Comparison of ENCODE assay signal across 9 mouse cellular contexts in genomic region chr11:93856284-93856955, GRCm38 (mm10). TPM values are rescaled to one million over a fixed set of nuclear protein-coding genes. Genes with fewer than 3 reads are reported as not detected.
DNase-seq lines count a peak whose midpoint lies in the region; ATAC-seq and TF ChIP-seq lines count a peak whose summit lies in the region.
"Had no signal": no experiment of that assay in that cellular context is flagged by ENCODE, and none has a peak within 500 bp of the region (broad histone marks: within the 10 kb centered on the region; RNA-seq: fewer than 3 reads in every experiment).

No protein-coding gene starts in this region.

- peak; percentile 80 for DNase-seq in heart, embryonic 10.5 days (ENCODE audit: low spot score)
- peak; percentile 63 to 92 for DNase-seq in kidney, postnatal 36 days
- peak; percentile 54 to 59 for DNase-seq in lung, adult 18-20 months
- peak; percentile 46 to 58 for DNase-seq in thymus, postnatal 36 days

- no peak overlapping the region for H3K9ac ChIP-seq in ES-Bruce4 (ENCODE audit: low read depth, poor library complexity, severe bottlenecking)
- H3K9ac ChIP-seq: lung, embryonic 15.5 days had no signal

- no peaks in the 10 kb centered on the region for H3K9me3 ChIP-seq in ES-Bruce4 (replicated peaks; ENCODE audit: control insufficient read depth, insufficient read depth, low read length, poor library complexity, severe bottlenecking)
- H3K9me3 ChIP-seq in heart, embryonic 10.5 days = no peaks in the 10 kb centered on the region
- H3K9me3 ChIP-seq: lung, embryonic 15.5 days had no signal

- H3K36me3 ChIP-seq in ES-Bruce4 (ENCODE audit: control insufficient read depth, insufficient read depth, low read length, poor library complexity, severe bottlenecking) = peaks cover 7% of the 10 kb centered on the region; the same call in 1 of the 2 replicates
- H3K36me3 ChIP-seq in heart, embryonic 10.5 days = peaks cover 14% of the 10 kb centered on the region

- 0 out of 2 replicates have a peak, but pooled peaks have one; percentile 33 for ATAC-seq in neutrophil, adult 5-6 weeks (ENCODE audit: extremely low read depth, insufficient number of reproducible peaks, low FRiP score, poor library complexity, severe bottlenecking)

- no peak overlapping the region for H3K27ac ChIP-seq in ES-Bruce4 (ENCODE audit: insufficient read depth, low read length)
- H3K27ac ChIP-seq in bone marrow, adult 2 months (ENCODE audit: control insufficient read depth, insufficient read depth, low read depth, low read length, poor library complexity) = no peak overlapping the region
- no peak overlapping the region for H3K27ac ChIP-seq in embryonic fibroblast, embryonic 13.5 days (ENCODE audit: insufficient read depth, low read length)
- H3K27ac ChIP-seq in heart, embryonic 10.5 days = no peak overlapping the region
- H3K27ac ChIP-seq: lung, embryonic 15.5 days had no signal

- H3K4me1 ChIP-seq in ES-Bruce4 (ENCODE audit: control insufficient read depth, insufficient read depth, low read length) = no peaks in the 10 kb centered on the region
- H3K4me1 ChIP-seq in bone marrow, adult 2 months (ENCODE audit: control insufficient read depth, insufficient read depth, low read length) = no peaks in the 10 kb centered on the region
- H3K4me1 ChIP-seq in embryonic fibroblast, embryonic 13.5 days (ENCODE audit: control insufficient read depth, insufficient read depth, low read length) = no peaks in the 10 kb centered on the region
- H3K4me1 ChIP-seq in heart, embryonic 10.5 days = no peaks in the 10 kb centered on the region
- H3K4me1 ChIP-seq: lung, embryonic 15.5 days had no signal

- H3K27me3 ChIP-seq in ES-Bruce4 (ENCODE audit: control insufficient read depth, insufficient read depth, low read length, poor library complexity, severe bottlenecking) = no peaks in the 10 kb centered on the region
- no peaks in the 10 kb centered on the region for H3K27me3 ChIP-seq in heart, embryonic 10.5 days (ENCODE audit: insufficient read depth, poor library complexity, severe bottlenecking)
- H3K27me3 ChIP-seq: lung, embryonic 15.5 days had no signal

- H3K4me3 ChIP-seq in ES-Bruce4 (ENCODE audit: low read depth, low read length) = no peak overlapping the region
- H3K4me3 ChIP-seq in bone marrow, adult 2 months (replicated peaks; ENCODE audit: control insufficient read depth, low read depth, low read length) = no peak overlapping the region
- no peak overlapping the region for H3K4me3 ChIP-seq in embryonic fibroblast, embryonic 13.5 days (ENCODE audit: insufficient read depth, low read length)
- H3K4me3 ChIP-seq in heart, embryonic 10.5 days = no peak overlapping the region
- H3K4me3 ChIP-seq: lung, embryonic 15.5 days had no signal

- TF ChIP-seq POLR2A in ES-Bruce4 (IDR thresholded peaks at IDR 0.05; ENCODE audit: insufficient read depth, low read length) = no peak
- no peak for TF ChIP-seq POLR2A in bone marrow, adult 2 months (IDR thresholded peaks at IDR 0.05; ENCODE audit: borderline replicate concordance, control insufficient read depth, low read depth, low read length)
- TF ChIP-seq POLR2A in embryonic fibroblast, embryonic 13.5 days (IDR thresholded peaks at IDR 0.05; ENCODE audit: low read depth, low read length) = no peak

- TF ChIP-seq CTCF in ES-Bruce4 (IDR thresholded peaks at IDR 0.05; ENCODE audit: low read depth, low read length) = peak; percentile 78
- TF ChIP-seq CTCF in bone marrow, adult 2 months (IDR thresholded peaks at IDR 0.05; ENCODE audit: control insufficient read depth, insufficient read depth, low read length) = peak; percentile 70
- TF ChIP-seq CTCF in embryonic fibroblast, embryonic 13.5 days (IDR thresholded peaks at IDR 0.05; ENCODE audit: borderline replicate concordance, insufficient read depth, low read length) = peak; percentile 45; the same call in 1 of the 2 replicates

- WGBS in bone marrow, adult 2 months = 2% methylated on average over 6 of the region's 6 CpGs
- WGBS in heart, embryonic 10.5 days = 8% methylated on average over 6 of the region's 6 CpGs

- no peak for TF ChIP-seq EP300 in ES-Bruce4 (IDR thresholded peaks at IDR 0.05; ENCODE audit: insufficient read depth, low read depth, low read length)

RNA-seq across cellular contexts. Expression of gene Utp18, which starts 29.1 kb away (rescaled TPM):
- 81.5 and 86.6 TPM in 2 replicates for polyA plus RNA-seq in ES-Bruce4 (2011; ENCODE audit: insufficient read depth, insufficient read length, low read depth, missing spikeins)
- polyA plus RNA-seq in bone marrow, adult 2 months (2011; ENCODE audit: insufficient read depth, insufficient read length, low replicate concordance, missing spikeins) = 7.9 and 16.7 TPM in 2 replicates
- 30.3 and 33.8 TPM in 2 replicates for polyA plus RNA-seq in embryonic fibroblast, embryonic 13.5 days (2011; ENCODE audit: insufficient read length, low read depth, missing spikeins)
- polyA plus RNA-seq in heart, embryonic 10.5 days (2016; fragmentation: Nextera tagmentation; extraction: Ambion mirVana) = 22.9 and 33.8 TPM in 2 replicates
- total RNA-seq in neutrophil, adult 5-6 weeks (2017) = 30.2 and 38.8 TPM in 2 replicates

RNA-seq across cellular contexts. Expression of gene Mbtd1, which starts 29.2 kb away (rescaled TPM):
- 150 and 155 TPM in 2 replicates for polyA plus RNA-seq in ES-Bruce4 (2011; ENCODE audit: insufficient read depth, insufficient read length, low read depth, missing spikeins)
- polyA plus RNA-seq in bone marrow, adult 2 months (2011; ENCODE audit: insufficient read depth, insufficient read length, low replicate concordance, missing spikeins) = 9.4 and 20.3 TPM in 2 replicates
- polyA plus RNA-seq in embryonic fibroblast, embryonic 13.5 days (2011; ENCODE audit: insufficient read length, low read depth, missing spikeins) = 19.7 and 41.5 TPM in 2 replicates
- polyA plus RNA-seq in heart, embryonic 10.5 days (2016; fragmentation: Nextera tagmentation; extraction: Ambion mirVana) = 19.6 and 26.6 TPM in 2 replicates
- total RNA-seq in neutrophil, adult 5-6 weeks (2017) = 59.0 and 68.0 TPM in 2 replicates
